Mouse (Mus musculus) C2C12 (cell line): ENCODE measurements at regions not wholly inside any gene's neighbourhood (a gene's known extent, or its start where the extent isn't known, plus 50 kb on each side); places are given as distances from the start of the nearest gene placed in this dataset.

Source experiments
- CTCF ChIP-seq: IDR thresholded peaks from one replicate; pipeline ENCODE4 v1.5.1; 2011; ENCODE audit not compliant: control insufficient read depth, insufficient read depth, insufficient read length
- FOSL1 ChIP-seq: IDR thresholded peaks from one replicate; pipeline ENCODE4 v1.8.0; 2011; ENCODE audit warnings: mild to moderate bottlenecking, low read length; ENCODE audit not compliant: poor library complexity, insufficient read depth, severe bottlenecking
- MAX ChIP-seq: IDR thresholded peaks from one replicate; pipeline ENCODE4 v1.6.1; 2011; ENCODE audit warnings: mild to moderate bottlenecking, control low read depth
- MYOG ChIP-seq: IDR thresholded peaks from one replicate; pipeline ENCODE4 v1.6.1; 2011; ENCODE audit not compliant: control insufficient read depth, insufficient read length; ENCODE audit errors: extremely low read depth
- USF1 ChIP-seq: IDR thresholded peaks from one replicate; pipeline ENCODE4 v1.6.1; 2011; ENCODE audit warnings: low read depth, mild to moderate bottlenecking, control low read depth, moderate library complexity

DNA sequence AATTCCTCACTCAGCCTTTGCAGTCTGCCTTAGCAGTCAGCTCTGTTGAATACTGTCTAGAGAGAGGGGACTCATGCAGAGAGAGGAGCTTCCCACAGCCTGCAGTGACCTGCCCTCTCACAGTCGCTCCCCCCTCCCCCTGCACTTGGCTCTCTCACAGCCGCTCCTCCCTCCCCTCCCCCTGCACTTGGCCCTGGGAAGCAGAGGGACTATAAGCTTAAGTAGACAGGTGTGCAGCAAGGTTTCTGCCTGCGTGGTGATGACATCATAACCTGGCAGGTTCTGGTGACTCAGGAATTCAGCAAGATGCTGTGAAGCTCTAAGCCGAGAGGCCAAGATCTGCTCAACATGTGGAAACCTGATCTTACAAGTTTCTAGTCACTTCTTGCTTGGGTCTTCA, 151.8 kb upstream of the Zfp706 start:
- TF ChIP-seq CTCF (no peak), MAX (no peak), USF1 (no peak), MYOG (no peak), FOSL1 (no peak)
